Mouse (Mus musculus) right cerebral cortex, adult 18-20 months (tissue): ENCODE data around the gene Olfr95.
"Not testable (repeated sequence)": the region's sequence is repeated elsewhere in the genome, so short reads cannot be mapped to it uniquely, and the experiment has no call there.

Source experiments
- DNase-seq: peaks from one replicate; pipeline ENCODE4 v3.0.0; 2022; ENCODE audit warnings: mixed read lengths

Olfr95 gene

DNA sequence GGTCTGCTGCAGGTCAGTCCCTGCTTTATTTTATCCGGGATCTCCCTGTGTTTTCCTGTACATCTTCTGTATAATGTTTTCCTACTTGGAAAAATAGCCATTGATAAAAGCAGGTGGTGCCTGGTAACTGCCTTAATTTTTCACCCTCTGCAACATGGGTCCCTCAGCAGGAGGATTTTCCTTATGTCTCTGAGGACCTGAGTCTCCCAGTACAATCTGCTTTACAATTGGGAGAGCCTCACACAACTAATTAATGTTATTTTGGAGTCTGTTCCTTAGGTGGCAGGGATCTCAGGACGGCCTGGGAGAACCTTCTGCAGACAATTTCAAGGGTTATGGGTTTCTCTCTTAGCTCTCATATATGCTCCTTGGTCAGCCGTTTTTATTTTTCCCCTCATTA lies at the start of gene Olfr95:
Olfr95 (minus strand) TSS at position 101 of the 400 bp plus-strand sequence.
- DNase-seq: no peak

- DNase-seq: no peak
These were observed 37.6 kb upstream of the Olfr95 start for GRCm38 (mm10) chr17:37250544-37250943.

- DNase-seq: no peak
These were observed 36.5 kb upstream of the Olfr95 start for GRCm38 (mm10) chr17:37249460-37249859.

- DNase-seq: peak; percentile 35
These were observed 33.8 kb upstream of the Olfr95 start for GRCm38 (mm10) chr17:37246715-37247114.

- DNase-seq: no peak
These were observed 29.3 kb upstream of the Olfr95 start for GRCm38 (mm10) chr17:37242198-37242597.

DNA sequence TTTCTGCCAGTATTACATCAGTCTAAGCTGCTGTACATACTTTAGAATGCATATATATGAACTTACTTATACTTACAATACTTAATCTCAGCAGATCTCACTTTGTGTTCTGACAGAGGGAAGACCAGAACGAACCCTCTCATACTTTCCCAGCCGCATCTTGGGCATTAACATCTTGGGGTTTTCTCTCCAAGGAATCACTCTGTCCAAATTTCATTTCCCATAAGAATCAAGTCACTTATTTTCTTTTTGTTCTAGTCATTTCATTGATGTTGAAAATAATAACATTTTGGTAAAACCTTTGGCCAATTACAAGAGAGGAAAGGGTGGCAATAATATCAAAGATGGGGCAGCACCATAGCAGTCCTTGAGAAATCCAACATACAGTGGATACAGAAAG lies 24.3 kb upstream of the Olfr95 start, which contains the start of gene Olfr97:
Olfr97 (minus strand) TSS at position 101 of the 400 bp plus-strand sequence.
- DNase-seq: not testable (repeated sequence)

DNA sequence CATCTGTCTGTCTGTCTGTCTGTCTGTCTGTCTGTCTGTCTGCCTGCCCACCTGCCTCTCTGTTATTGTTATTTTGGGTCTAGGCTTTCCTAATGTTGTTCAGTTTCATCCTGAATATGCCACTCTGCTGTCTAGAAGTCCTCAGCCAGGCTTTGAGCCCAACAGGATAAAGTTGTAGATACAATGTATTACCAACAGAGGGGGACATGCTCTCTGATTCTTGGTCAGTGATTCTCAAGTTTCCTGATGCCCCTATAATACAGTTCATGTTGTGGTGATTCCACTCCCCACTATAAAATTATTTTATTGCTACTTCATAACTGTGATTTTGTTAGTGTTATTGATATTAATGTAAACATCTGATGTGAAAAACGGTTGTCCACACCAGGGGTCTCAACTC lies 9.0 kb upstream of the Olfr95 start:
- no peak for DNase-seq

- DNase-seq: no peak
These were observed 6.9 kb upstream of the Olfr95 start, which contains the start of gene Olfr96 for GRCm38 (mm10) chr17:37219846-37220245. Gene Olfr96 (plus strand): TSS chr17:37220146.

DNA sequence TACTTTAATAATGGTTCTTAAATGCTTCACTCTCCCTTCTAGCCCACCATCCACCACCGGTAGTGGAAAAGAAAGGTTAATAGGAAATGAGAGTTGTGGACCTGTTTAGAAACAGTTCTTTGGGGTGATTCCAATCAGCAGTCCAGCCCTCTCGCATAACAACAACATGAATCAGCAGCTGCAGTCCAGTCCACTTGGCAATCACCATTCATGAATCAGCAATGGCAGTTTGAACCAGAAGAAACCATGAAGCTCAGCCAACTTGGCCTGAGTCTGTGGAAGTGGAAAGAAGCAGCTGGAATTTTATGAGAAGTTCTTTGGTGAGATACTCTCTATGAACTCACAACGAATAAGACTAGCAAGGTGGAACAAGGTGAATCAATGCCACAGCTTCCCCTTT lies 5.6 kb upstream of the Olfr95 start:
- DNase-seq: no peak

DNA sequence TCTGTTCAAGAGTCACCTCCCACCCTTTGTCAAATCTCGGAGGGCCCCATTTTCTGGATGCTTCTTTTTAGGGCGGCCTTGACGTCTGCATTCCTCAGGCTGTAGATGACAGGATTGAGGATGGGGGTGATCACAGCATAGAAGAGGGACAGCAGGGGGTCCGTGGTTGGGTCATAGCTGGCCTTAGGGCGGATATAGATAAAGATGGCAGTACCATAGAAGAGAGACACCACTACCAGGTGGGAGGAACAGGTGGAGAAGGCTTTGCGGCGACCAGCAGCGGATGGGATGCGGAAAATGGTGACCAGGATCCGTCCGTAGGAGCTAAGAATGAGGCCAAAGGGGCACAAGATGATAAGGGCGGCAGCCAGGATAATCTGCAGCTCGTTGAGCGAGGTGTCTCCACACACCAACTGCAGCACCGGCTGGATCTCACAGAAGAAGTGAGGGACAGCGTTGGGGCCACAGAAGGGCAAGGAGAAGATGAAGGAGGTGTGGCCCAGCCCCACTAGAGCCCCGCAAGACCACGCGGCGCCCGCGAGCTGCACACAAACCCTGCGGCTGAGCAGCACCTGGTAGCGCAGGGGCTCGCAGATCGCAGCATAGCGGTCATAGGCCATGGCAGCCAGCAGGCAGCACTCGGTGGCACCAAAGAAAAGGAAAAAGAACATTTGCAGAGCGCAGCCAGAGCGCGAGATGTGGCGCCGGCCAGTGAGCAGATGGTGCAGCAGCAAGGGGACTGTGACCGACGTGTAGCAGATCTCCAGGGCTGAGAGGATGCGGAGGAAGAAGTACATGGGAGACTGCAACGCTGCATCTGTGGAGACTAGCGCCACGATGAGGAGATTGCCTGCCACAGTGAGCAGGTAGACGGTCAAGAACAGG lies 1.8 kb downstream of the Olfr95 start:
- DNase-seq: peak; percentile 30

DNA sequence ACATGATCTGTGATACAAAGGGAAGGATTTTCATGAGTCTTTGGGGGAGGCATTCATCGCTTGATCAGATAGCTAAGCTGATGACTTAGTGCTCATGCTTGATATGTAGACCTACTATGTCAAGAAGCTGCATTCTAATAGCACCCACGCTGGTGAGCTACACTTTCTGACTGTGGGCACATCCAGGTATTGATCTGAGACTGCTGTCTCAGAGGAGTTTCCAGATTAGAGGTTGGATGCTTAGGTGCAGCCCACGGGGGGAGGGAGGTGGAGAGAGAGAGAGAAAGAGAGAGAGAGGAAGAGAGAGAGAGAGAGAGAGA lies 9.0 kb downstream of the Olfr95 start:
- DNase-seq: no peak

GRCm38 (mm10) chr17:37203206-37203916 lies 9.6 kb downstream of the Olfr95 start:
- peak; percentile 82 for DNase-seq

- DNase-seq: no peak
These were observed 12.0 kb downstream of the Olfr95 start, which contains the start of gene Olfr94 for GRCm38 (mm10) chr17:37200894-37201293. Gene Olfr94 (minus strand): TSS chr17:37200994.

GRCm38 (mm10) chr17:37196845-37197724 lies 15.8 kb downstream of the Olfr95 start:
- peak; percentile 41 for DNase-seq

GRCm38 (mm10) chr17:37194782-37195181 lies 18.1 kb downstream of the Olfr95 start:
- peak; percentile 37 for DNase-seq

DNA sequence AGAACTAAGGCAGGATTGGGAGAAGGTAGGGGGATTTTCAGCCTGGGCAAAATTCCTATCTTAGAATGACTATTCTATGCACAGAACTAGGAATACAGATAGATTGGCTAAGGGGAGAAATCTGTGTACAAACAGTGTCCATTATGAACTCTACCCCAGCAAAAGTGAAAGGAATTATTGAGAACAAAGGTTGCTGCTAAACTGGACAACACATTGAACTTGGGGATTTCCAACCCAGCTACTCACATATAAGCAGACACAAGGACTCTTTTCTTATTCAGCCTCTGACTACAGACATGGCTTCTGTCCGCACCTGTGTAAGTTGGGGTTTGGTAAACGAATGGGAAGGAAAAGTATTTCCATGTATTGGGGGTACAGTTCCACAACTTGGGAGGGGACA lies 19.3 kb downstream of the Olfr95 start, which contains the start of gene Ubd:
Ubd (plus strand) TSS at position 237 of the 400 bp plus-strand sequence.
- no peak for DNase-seq

DNA sequence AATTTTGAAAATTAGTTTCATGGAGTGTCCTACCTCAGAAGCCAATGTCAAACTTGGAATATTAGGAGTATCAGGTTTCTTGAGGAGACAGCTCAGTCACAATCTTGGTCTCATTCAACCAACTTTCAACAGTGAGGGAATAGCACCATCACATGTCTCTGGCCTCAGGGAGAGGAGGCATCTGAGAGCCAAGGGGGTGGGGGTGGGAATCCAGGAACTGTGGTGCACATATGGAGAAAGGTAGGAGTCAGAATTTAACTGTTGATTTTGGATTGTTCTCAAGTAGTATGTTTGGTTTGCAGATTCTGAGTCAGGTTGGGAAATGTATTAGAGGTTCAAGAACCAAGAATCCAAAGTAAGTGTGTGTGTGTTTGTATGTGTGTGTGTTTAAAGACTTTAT lies 19.9 kb downstream of the Olfr95 start:
- DNase-seq: no peak

GRCm38 (mm10) chr17:37190711-37191110 lies 22.2 kb downstream of the Olfr95 start:
- DNase-seq: peak; percentile 19

DNA sequence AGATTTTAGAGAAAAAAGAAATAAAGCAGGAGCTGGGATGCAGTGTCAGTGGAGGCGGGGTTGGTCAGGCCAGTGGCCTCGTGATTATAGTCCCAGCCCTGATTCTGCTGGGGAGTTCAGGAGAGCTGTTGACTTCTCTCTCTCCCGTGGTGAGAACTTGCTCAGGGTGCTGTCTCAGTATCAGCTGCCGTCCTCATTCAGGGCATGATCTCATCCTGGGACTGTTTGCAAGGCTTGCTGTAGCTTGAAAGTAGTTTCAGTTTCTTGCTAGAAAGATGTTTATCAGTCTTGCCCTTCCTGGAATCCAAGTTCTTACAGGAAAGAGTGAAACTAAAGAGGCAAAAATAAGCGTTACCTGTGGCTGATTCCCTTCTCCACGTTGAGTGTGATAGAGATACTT lies 27.4 kb downstream of the Olfr95 start:
- DNase-seq: no peak

GRCm38 (mm10) chr17:37161394-37161793 lies 51.5 kb downstream of the Olfr95 start, which contains the start of gene Olfr93:
Gene Olfr93 (minus strand): TSS chr17:37161494.
- DNase-seq: no peak
